Mouse (Mus musculus) G1E (cell line): Measurements from ENCODE around the gene Fam166a.

Experiments used
- CTCF ChIP-seq: IDR thresholded peaks from 2 replicates; pipeline ENCODE4 v1.5.1; 2012; ENCODE audit warnings: low read depth, low read length, inconsistent platforms, mixed read lengths
- TAL1 ChIP-seq: conservative IDR thresholded peaks from 2 replicates; pipeline ENCODE4 v1.6.1; 2012; ENCODE audit warnings: low read depth, low read length, inconsistent platforms, mixed read lengths

DNA sequence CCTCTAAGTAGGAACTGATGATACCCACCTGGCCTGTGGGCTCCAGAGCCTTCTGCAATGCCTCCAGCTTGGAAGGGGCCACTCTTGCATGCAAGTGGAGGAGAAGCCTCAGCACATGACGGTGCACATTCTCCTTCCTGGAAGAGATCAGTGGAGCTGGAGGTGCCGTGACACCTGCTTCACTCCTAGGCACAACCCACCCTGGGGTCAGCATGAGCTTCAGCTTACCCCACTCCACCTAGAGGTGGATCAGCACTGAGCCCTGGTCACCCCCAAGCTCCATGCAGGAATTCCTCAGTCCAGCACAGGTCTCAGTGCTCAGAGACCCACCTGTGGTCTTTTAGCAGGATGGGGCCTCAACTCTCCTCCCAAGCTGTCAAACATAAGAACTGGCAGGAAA is 17.9 kb upstream of the Fam166a start:
- TF ChIP-seq TAL1 (no peak), CTCF (no peak)
